Mouse (Mus musculus): ENCODE measurements around the gene Zfp804b. TPM values are rescaled to one million over a fixed set of nuclear protein-coding genes. Genes with fewer than 3 reads are reported as not detected.
A peak's percentile ranks its signal among the peaks of the same experiment; 100 is the strongest.

Zfp804b gene
- total and polyA plus RNA-seq, 3 experiments = not detected

DNA sequence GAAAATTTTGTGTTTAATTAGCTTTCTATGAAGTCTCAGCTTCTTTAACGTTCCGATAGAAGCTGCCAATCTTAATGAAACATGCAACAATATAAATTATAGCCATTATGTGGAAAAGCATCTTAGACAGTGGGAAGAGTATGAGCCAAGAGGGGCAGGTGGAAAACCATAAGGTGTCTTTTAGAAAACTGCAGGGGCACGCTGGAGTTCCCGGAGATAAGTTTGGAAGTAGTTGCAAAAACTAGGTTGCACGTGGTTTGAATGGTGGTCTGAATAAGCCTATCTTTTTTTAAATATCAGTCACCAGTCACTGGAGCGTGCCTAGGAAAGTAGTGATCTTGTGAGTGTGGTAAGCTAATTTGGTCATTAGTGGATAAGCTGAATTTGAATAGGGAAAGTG lies 473.0 kb downstream of the Zfp804b start:
- Histone ChIP-seq H3K9me3 (replicated peaks; ENCODE audit: low read length) (no peaks in the 10 kb centered on the region), H3K4me2 (ENCODE audit: insufficient read depth, low read depth, poor library complexity, severe bottlenecking) (no peak overlapping the region), H3K27me3 (replicated peaks) (no peaks in the 10 kb centered on the region), H3K9ac (ENCODE audit: insufficient read depth, low read depth) (no peak overlapping the region), H3K4me3 (replicated peaks in 1 of 3; ENCODE audit: low read depth in 2 of 3, low read length in 2 of 3, poor library complexity in 1 of 3) (no peak overlapping the region), H3K27ac (ENCODE audit: insufficient read depth, low read depth) (no peak overlapping the region), H3K36me3 (replicated peaks in 1 of 2; ENCODE audit: control insufficient read depth in 1 of 2, insufficient read depth in 1 of 2, low read length in 1 of 2) (no peaks in the 10 kb centered on the region), H3K79me2 (replicated peaks; ENCODE audit: control insufficient read depth, extremely low read depth, insufficient read depth, poor library complexity, severe bottlenecking) (no peaks in the 10 kb centered on the region), H3K4me1 (ENCODE audit: control insufficient read depth in 1 of 2, insufficient read depth in 2 of 2) (peaks cover 0 to 10% of the 10 kb centered on the region in 2 experiments; a peak in 1 of 4 replicates)
- TF ChIP-seq BHLHE40 (IDR thresholded peaks at IDR 0.05; ENCODE audit: low read depth, low read length) (0 out of 2 replicates have a peak, but pooled peaks have one; percentile 26), MEF2A (IDR thresholded peaks at IDR 0.05; ENCODE audit: borderline replicate concordance, low read depth, low read length) (0 out of 2 replicates have a peak, but pooled peaks have one; percentile 37), MXI1 (IDR thresholded peaks at IDR 0.05; ENCODE audit: low read depth, low read length) (no peak), EP300 (IDR thresholded peaks at IDR 0.05; ENCODE audit: low read length) (peak; percentile 31; the same call in 1 of the 2 replicates)
- dilution Hi-C loops (cut with MboI; ENCODE audit: extremely low pct_ligation_motif_present, extremely low pct_unique_long_range_greater_than_20kb, low sequenced_read_pairs) (no loop called here), in situ Hi-C loops (cut with MboI; ENCODE audit: low pct_ligation_motif_present, low pct_unique_long_range_greater_than_20kb, low sequenced_read_pairs) (no loop called here)
- peak; percentile 48 for DNase-seq (ENCODE audit: extremely low read depth)

DNA sequence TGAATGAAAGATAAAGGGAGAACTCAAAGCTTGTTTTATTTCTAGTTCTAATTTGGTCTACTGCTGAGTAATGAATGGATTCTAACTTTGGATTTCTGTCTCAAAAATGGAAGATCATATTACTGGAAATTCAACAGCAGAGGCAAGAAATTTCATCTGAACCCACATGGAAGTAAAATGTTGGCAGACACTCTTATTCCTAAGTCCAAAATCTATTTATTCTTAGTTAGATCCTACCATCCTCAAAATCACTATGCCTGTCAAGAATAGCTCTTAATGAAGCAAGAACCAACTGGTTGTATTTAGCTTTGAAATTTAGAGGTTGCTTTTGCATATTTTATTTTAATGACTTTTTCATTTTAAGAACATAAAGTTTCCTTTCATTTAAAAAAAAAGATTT lies 473.6 kb downstream of the Zfp804b start:
- Histone ChIP-seq H3K27ac (ENCODE audit: insufficient read depth, low read depth) (no peak overlapping the region), H3K36me3 (replicated peaks in 1 of 2; ENCODE audit: control insufficient read depth in 1 of 2, insufficient read depth in 1 of 2, low read length in 1 of 2) (no peaks in the 10 kb centered on the region), H3K79me2 (replicated peaks; ENCODE audit: control insufficient read depth, extremely low read depth, insufficient read depth, poor library complexity, severe bottlenecking) (no peaks in the 10 kb centered on the region), H3K9me3 (replicated peaks; ENCODE audit: low read length) (no peaks in the 10 kb centered on the region), H3K4me1 (ENCODE audit: control insufficient read depth in 1 of 2, insufficient read depth in 2 of 2) (peaks cover 0 to 10% of the 10 kb centered on the region in 2 experiments; a peak in 1 of 4 replicates), H3K4me2 (ENCODE audit: insufficient read depth, low read depth, poor library complexity, severe bottlenecking) (no peak overlapping the region), H3K4me3 (replicated peaks in 1 of 3; ENCODE audit: low read depth in 2 of 3, low read length in 2 of 3, poor library complexity in 1 of 3) (no peak overlapping the region), H3K9ac (ENCODE audit: insufficient read depth, low read depth) (no peak overlapping the region), H3K27me3 (replicated peaks) (no peaks in the 10 kb centered on the region)
- dilution Hi-C loops (cut with MboI; ENCODE audit: extremely low pct_ligation_motif_present, extremely low pct_unique_long_range_greater_than_20kb, low sequenced_read_pairs) = no loop called here
- TF ChIP-seq MEF2A (IDR thresholded peaks at IDR 0.05; ENCODE audit: borderline replicate concordance, low read depth, low read length) = no peak
- no peak for TF ChIP-seq E2F4 (IDR thresholded peaks at IDR 0.05; ENCODE audit: insufficient replicate concordance, low read depth, low read length)
- TF ChIP-seq RCOR1 (conservative IDR thresholded peaks at IDR 0.05; ENCODE audit: low read depth, low read length) = no peak
- no peak for TF ChIP-seq GABPA (IDR thresholded peaks at IDR 0.05; ENCODE audit: insufficient replicate concordance, low read depth, low read length)
- TF ChIP-seq CHD1 (IDR thresholded peaks at IDR 0.05; ENCODE audit: low read depth, low read length) = no peak
- no peak for TF ChIP-seq TCF12 (IDR thresholded peaks at IDR 0.05; ENCODE audit: low read depth, low read length)
- no peak for TF ChIP-seq USF1 (IDR thresholded peaks at IDR 0.05; ENCODE audit: low read depth, low read length)
- no peak for TF ChIP-seq ZNF384 (IDR thresholded peaks at IDR 0.05; ENCODE audit: low read depth, low read length)
- no peak for TF ChIP-seq POLR2AphosphoS2 (IDR thresholded peaks at IDR 0.05; ENCODE audit: low read depth, low read length)
- no peak for TF ChIP-seq NRF1 (IDR thresholded peaks at IDR 0.05; ENCODE audit: low read depth, low read length)
- TF ChIP-seq ZKSCAN1 (IDR thresholded peaks at IDR 0.05; ENCODE audit: borderline replicate concordance, low read depth, low read length) = no peak
- TF ChIP-seq CHD2 (IDR thresholded peaks at IDR 0.05; ENCODE audit: low read length) = no peak
- TF ChIP-seq CTCF (conservative IDR thresholded peaks at IDR 0.05 in 1 of 2, IDR thresholded peaks at IDR 0.05 in 1 of 2; ENCODE audit: low read depth in 2 of 2, low read length in 2 of 2) = no peak
- no peak for TF ChIP-seq IRF4 (IDR thresholded peaks at IDR 0.05; ENCODE audit: low read depth, low read length)
- no peak for TF ChIP-seq MAX (IDR thresholded peaks at IDR 0.05; ENCODE audit: low read length)
- no peak for TF ChIP-seq NELFE (IDR thresholded peaks at IDR 0.05; ENCODE audit: low read depth, low read length)
- TF ChIP-seq SMC3 (IDR thresholded peaks at IDR 0.05; ENCODE audit: low read depth, low read length) = no peak
- TF ChIP-seq MAFK (IDR thresholded peaks at IDR 0.05; ENCODE audit: insufficient replicate concordance, low read length) = no peak
- no peak for DNase-seq (ENCODE audit: extremely low read depth)
- in situ Hi-C loops (cut with MboI; ENCODE audit: low pct_ligation_motif_present, low pct_unique_long_range_greater_than_20kb, low sequenced_read_pairs) = no loop called here

All from CH12.LX (cell line).